Mouse (Mus musculus) monocyte, adult 5-6 weeks (primary cell): ENCODE measurements at regions not wholly inside any gene's neighbourhood (a gene's known extent, or its start where the extent isn't known, plus 50 kb on each side); places are given as distances from the start of the nearest gene placed in this dataset.
"Not testable (repeated sequence)": the region's sequence is repeated elsewhere in the genome, so short reads cannot be mapped to it uniquely, and the experiment has no call there.

ENCODE experiments used
- ATAC-seq: fragments of 153-309, 156-312 bp; replicated peaks from 2 replicates; pipeline ENCODE4 v1.8.0; 2017; ENCODE audit warnings: mild to moderate bottlenecking; ENCODE audit not compliant: low TSS enrichment, insufficient number of reproducible peaks, severe bottlenecking, poor library complexity, low FRiP score

DNA sequence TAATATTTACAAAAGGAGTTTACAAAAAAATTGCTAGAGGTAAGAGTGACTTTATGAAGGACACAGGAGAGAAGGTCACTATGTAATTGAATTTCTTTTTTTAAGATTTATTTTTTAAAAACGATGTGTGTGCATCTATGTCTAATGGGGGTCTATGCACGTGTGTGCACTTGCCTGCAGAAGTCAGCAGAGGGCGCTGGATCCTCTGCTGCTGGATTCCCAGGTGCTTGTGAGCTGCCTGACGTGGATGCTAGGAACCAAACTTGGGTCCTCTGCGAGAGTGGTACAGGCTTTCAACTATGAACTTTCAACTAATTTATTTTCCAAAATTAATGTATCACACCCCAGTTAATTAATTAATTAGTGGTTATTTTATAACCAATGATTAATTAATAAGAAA is 85.0 kb downstream of the Glrx3 start:
- no peak for ATAC-seq

DNA sequence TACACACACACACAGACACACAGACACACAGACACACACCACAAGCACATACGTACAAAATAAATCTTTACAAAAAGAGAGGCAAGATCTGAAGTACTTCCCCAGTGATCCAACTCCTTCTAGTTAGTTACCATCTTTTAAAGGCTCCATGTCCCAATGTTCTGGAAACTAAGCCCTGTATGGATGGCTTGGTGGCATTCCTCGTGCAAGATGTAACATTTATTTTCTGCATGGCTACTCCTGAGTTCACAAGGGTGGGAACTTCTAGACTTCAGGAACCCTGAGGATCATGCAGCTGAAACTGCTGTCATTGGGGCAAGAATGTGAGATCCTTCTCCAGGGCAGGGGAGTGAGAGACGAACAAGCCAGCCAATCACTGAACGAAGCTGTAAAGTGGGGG is 96.1 kb downstream of the Glrx3 start:
- ATAC-seq, result no peak

GRCm38 (mm10) chr7:137549991-137550390 is 112.6 kb downstream of the Glrx3 start:
- no peak for ATAC-seq

DNA sequence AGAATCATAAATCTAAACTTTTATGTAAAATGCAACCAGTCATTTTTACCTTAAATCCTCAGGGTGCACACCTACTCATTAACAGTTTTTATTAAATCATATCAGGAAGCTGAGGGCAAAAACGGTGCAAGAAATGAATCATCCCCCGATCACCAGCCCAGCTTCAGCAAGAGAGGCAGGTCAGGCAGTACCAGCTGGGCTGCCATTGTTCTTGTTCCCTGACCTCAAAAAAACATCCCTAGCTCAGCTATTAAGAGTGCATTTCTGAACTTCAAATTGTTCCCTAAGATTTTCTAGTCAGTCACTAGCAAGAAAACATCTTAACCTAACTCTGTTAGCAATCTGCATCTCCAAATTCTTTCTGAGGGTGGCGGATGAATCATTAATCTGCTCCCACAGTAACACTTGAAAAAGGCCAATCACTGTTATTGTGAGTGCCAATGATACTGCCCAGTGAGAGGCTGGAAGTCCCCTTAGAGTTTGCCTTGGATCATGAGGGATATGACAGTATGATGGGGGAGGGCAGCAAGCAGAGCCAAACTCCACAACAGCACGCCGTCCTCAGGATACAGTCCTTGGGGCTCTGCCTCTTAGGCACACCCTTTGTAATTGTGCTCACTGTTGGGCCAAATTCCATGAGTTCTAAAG is 115.3 kb downstream of the Glrx3 start:
- ATAC-seq, result no peak

DNA sequence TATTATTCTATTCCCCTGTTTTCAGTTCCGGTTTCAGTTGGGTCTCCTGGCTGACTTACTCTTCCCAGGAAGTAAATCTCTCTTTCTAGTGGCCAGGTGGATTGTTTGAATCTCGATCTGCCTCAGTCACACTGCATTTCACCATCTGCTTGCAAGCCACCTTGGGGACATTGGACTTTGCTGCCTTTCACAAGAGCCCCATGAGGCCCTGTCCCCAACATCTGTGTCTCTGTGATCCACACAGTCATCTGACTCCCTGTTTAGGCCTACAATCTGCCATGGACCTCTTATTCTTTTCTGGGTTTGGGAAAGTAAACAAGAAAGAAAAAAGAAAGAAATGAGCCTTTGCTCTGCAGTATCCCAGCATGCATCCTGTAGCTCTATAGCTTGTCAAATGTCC is 118.1 kb downstream of the Glrx3 start:
- no peak for ATAC-seq

GRCm38 (mm10) chr7:137557439-137557838 is 120.0 kb downstream of the Glrx3 start:
- no peak for ATAC-seq

GRCm38 (mm10) chr7:137558871-137559270 is 121.5 kb downstream of the Glrx3 start:
- ATAC-seq, result no peak

GRCm38 (mm10) chr7:137570199-137570598 is 132.8 kb downstream of the Glrx3 start:
- ATAC-seq, result no peak

DNA sequence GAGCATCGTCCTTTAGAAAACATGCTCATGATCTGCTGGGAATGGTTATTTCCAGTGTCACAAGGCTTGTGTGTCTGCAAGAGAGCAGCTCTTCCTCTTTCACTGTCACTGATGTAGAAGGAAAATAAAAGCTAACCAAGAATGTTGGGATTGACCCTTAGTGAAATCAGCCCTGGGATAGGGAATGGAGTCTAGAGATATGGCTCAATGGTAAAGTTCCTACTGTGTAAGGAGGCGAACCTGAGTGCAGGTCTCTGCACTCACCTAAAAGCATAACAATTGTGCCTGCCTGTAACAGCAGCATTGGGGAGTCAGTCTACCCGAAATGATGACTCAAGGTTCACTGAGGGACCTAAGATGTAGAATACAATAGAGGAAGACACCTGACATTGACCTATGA is 138.1 kb downstream of the Glrx3 start:
- no peak for ATAC-seq

DNA sequence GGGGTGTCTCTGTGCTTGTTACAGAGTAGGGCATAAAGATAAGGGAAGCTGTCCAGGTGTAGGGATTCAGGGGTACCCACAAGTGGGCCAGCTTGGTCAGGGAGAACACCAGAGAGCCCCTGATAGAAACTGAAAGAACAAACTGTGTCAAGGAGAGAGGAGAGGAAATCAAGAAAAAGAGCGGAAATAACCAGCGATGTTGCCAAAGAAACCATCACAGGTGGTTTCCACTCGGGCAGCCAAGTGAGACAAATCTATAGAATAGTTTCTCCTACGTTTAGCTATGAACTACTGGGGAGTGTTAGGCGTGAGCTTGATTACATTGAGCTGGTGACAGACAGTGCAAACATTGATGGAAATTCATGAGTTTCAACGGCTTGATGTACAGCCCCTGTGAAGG is 138.8 kb downstream of the Glrx3 start:
- ATAC-seq, result no peak; the same call in 1 of the 2 replicates

- no peak for ATAC-seq
These were observed 146.1 kb downstream of the Glrx3 start for GRCm38 (mm10) chr7:137583556-137583955.

DNA sequence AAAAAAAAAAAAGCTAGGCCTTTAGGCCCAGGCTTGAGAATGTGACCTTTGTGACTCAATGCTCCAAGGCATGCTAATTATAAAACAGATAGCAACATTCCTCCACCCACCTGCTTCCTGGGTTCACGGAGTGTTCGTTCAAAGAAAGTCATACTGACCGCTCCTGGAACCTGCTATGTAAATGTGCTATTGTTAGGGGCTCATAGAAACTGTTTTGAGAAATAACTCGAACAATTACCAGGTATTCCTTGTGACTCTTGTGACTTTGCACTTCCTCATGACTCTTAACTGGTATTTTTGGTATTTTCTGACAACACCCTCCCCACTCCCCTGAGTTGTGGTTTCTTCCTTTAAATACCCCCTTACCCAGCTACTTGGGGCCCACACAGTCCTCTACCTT is 147.5 kb downstream of the Glrx3 start:
- ATAC-seq, result not testable (repeated sequence)

GRCm38 (mm10) chr7:137593570-137593969 is 156.2 kb downstream of the Glrx3 start:
- peak; percentile 38; the same call in 1 of the 2 replicates for ATAC-seq

DNA sequence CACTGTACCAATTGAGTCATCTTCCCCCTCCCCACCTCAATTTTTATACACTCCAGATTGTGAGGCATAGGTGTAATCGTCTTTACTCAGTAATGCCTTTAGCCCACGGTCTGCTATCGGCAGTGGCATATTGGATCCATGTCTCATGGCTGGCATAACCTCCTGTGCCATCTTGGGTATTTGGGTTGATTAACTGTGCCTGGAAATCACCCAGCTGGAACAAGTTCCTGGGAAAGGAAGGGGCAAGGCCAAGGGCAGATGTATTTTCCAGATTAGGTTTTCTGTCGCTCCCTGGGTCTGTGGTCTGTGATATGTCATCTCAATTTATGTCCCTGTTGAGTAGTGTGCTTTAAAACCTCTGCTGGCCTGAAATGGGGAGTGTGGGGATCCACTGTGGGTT is 158.2 kb downstream of the Glrx3 start:
- ATAC-seq, result no peak

- no peak for ATAC-seq
These were observed 158.7 kb downstream of the Glrx3 start for GRCm38 (mm10) chr7:137596161-137596560.

DNA sequence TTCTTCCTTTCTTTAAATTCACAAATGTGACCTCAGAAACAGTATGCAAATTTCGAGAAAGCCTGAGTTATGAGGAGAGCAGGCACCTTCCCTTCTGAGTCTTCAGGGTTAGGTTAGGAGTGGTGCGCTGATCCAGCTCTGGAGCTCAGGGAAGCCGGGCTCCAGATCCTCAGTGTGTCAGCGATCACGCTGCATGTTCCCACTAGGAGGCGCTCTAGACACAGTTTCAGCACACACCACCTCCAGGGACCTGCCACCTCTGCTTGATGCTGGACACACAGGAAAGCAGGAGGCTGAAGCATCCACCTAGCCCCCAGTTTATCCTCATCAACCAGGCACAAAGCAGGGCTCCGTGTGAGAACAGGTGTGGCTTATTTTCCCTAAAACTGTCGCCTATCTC is 165.6 kb downstream of the Glrx3 start:
- ATAC-seq, result no peak

- ATAC-seq, result no peak
These were observed 172.3 kb downstream of the Glrx3 start for GRCm38 (mm10) chr7:137609752-137610151.

DNA sequence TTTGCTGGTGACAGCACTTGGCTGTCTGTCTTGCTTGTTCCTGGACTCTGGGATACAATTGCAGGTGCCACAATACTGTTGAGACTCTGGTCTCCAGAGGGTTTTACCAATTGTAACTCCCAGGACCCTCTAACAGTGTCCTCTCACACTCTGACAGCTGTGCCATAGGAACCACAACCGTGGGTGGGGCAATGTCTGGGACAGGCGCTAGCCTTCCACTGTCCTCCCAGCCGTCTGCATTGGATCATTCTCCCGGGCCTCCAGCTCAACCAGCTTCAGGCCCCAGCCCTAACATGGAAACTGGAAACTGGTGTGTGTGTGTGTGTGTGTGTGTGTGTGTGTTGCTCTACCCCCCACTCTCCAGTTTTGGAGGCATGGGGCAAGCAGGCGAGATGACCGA is 173.9 kb downstream of the Glrx3 start:
- no peak for ATAC-seq

DNA sequence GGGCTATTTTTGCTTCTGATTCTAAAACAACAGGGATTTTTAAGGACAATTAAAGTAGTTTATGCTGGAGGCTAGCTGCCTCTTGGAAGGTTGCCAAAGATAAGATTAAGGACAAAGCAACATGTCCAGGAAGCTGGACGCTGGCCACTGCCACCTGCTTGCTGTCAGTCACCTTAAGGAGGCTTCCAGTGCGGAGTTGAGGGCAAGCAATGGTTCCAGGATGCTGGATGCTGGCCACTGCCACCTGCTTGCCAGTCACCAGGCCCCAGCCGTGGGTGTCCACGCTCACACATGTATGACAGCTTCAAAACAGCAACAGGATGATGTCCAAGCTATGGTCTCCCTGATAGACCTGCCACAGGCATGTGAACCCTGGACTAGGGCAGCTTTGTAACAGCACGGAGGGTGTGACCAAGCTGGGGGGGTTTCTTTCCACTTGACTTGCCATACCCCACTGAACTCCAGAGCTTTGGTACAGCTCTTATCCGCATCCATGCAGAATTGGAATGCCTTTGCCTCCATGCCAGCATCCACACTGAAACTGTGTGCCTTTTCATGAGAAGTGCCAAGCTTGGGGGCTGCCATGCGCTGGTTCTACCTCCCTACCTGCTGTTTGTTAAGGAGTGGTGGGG is 174.6 kb downstream of the Glrx3 start:
- ATAC-seq, result no peak

GRCm38 (mm10) chr7:137618406-137619133 is 181.2 kb downstream of the Glrx3 start:
- ATAC-seq, result no peak
